Mouse (Mus musculus): ENCODE results near the gene Irs2.

Irs2 gene

GRCm38 (mm10) chr8:11008379-11008775, at the start of gene Irs2:
Gene Irs2 (minus strand): TSS chr8:11008458.
- no peak for DNase-seq

GRCm38 (mm10) chr8:11056665-11057064, 48.4 kb upstream of the Irs2 start:
- no peak for DNase-seq

GRCm38 (mm10) chr8:11056175-11056563, 47.9 kb upstream of the Irs2 start:
- no peak for DNase-seq

- DNase-seq, result no peak
Observed at GRCm38 (mm10) chr8:11055557-11056174, 47.4 kb upstream of the Irs2 start.

GRCm38 (mm10) chr8:11049835-11050234, 41.6 kb upstream of the Irs2 start:
- DNase-seq, result no peak

- DNase-seq, result no peak
Observed at GRCm38 (mm10) chr8:11047812-11048211, 39.6 kb upstream of the Irs2 start.

GRCm38 (mm10) chr8:11044660-11045059, 36.4 kb upstream of the Irs2 start:
- no peak for DNase-seq

GRCm38 (mm10) chr8:11043591-11043990, 35.3 kb upstream of the Irs2 start:
- DNase-seq, result no peak

GRCm38 (mm10) chr8:11042872-11043587, 34.8 kb upstream of the Irs2 start:
- DNase-seq, result no peak

GRCm38 (mm10) chr8:11040088-11040487, 31.8 kb upstream of the Irs2 start:
- no peak for DNase-seq

GRCm38 (mm10) chr8:11038788-11039187, 30.5 kb upstream of the Irs2 start:
- DNase-seq, result no peak

GRCm38 (mm10) chr8:11038367-11038766, 30.1 kb upstream of the Irs2 start:
- no peak for DNase-seq

GRCm38 (mm10) chr8:11036790-11037189, 28.5 kb upstream of the Irs2 start:
- no peak for DNase-seq

- no peak for DNase-seq
Observed at GRCm38 (mm10) chr8:11035628-11036416, 27.6 kb upstream of the Irs2 start.

GRCm38 (mm10) chr8:11024871-11025270, 16.6 kb upstream of the Irs2 start:
- DNase-seq, result no peak

- no peak for DNase-seq
Observed at GRCm38 (mm10) chr8:11020949-11021572, 12.8 kb upstream of the Irs2 start.

- no peak for DNase-seq
Observed at GRCm38 (mm10) chr8:11015622-11016021, 7.4 kb upstream of the Irs2 start.

- DNase-seq, result peak; percentile 51 to 60
Observed at GRCm38 (mm10) chr8:11013258-11013657, 5.0 kb upstream of the Irs2 start.

- DNase-seq, result no peak
Observed at GRCm38 (mm10) chr8:11011787-11012485, 3.7 kb upstream of the Irs2 start.

GRCm38 (mm10) chr8:11010913-11011605, 2.8 kb upstream of the Irs2 start:
- DNase-seq, result no peak

GRCm38 (mm10) chr8:11010398-11010797, 2.1 kb upstream of the Irs2 start:
- no peak for DNase-seq

GRCm38 (mm10) chr8:11009431-11010071, 1.3 kb upstream of the Irs2 start:
- DNase-seq, result peak; percentile 71 to 83

Measured in cerebellum, adult 18-20 months (tissue).